10 mouse cellular contexts compared by ENCODE assay signal in the genomic region with DNA sequence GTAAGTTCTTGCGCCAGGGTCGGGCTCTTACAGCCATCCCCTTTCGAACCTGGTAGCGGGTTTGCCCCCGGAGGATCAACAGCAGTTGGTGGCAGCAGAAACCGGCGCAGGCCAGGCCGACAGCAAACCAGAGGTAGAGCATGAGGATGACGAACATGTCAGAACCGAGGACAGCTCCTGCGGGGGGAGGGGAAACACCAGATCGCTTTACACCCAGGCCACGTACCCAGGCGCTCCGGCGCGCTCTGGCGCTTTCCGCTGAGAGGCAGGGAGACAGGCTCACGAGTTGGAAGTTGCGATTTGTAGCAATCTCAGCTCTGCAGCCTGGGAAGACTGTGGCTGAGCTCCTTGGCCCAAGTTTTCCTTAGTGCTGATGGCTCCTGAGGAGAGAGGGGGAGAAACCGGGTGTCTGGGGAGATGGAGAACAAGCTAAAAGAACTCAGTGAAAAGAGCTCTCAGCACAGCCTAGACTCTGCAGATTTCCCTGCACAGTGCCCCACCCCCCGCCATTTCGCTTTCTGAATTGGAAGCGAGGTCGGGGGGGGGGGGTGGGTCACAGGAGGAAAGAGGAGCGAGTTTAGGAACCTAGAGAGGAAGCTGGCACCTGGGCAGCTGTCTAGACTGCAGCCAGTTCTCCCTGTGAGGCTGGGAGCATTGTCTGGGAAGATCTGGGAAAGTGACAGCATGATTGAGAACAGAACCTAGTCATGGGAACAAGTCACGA. TPM values are rescaled to one million over a fixed set of nuclear protein-coding genes. Genes with fewer than 3 reads are reported as not detected.
DNase-seq lines count a peak whose midpoint lies in the region; ATAC-seq and TF ChIP-seq lines count a peak whose summit lies in the region.
"Had no signal": no experiment of that assay in that cellular context is flagged by ENCODE, and none has a peak within 500 bp of the region (broad histone marks: within the 10 kb centered on the region; RNA-seq: fewer than 3 reads in every experiment).

No protein-coding gene starts in this region.

- no peak overlapping the region for H3K27ac ChIP-seq in liver, adult 2 months (replicated peaks; ENCODE audit: insufficient read depth, low read depth, low read length)

- peaks cover 6% of the 10 kb centered on the region for H3K27me3 ChIP-seq in liver, adult 2 months (ENCODE audit: control insufficient read depth, insufficient read depth, low read length)

- peak; percentile 38; the same call in 1 of the 2 replicates for ATAC-seq in frontal cortex, adult (ENCODE audit: low TSS enrichment)
- peak; percentile 81 for ATAC-seq in granulocyte monocyte progenitor cell, adult 5-6 weeks (replicated peaks; ENCODE audit: poor library complexity, severe bottlenecking)

- DNase-seq in frontal cortex, adult 2 months (ENCODE audit: extremely low spot score in 1 of 2, low spot score in 1 of 2): no peak
- peak; percentile 87 for DNase-seq in embryo, embryonic 10.5 days (ENCODE audit: low spot score)
- peak; percentile 29 for DNase-seq in kidney, adult 11 months
- DNase-seq in liver, adult 2 months (ENCODE audit: extremely low read depth, low read depth, low spot score): peak; percentile 7
- peak; percentile 76 for DNase-seq in neural tube, embryonic 10.5 days (ENCODE audit: extremely low spot score, low spot score)
- DNase-seq in urinary bladder, postnatal 25 days (ENCODE audit: low spot score): peak; percentile 34

- 6% methylated on average over 28 of the region's 28 CpGs for WGBS in liver, adult 2 months

- TF ChIP-seq CTCF in liver, adult 2 months (IDR thresholded peaks at IDR 0.05; ENCODE audit: low read depth, low read length): no peak

- H3K9ac ChIP-seq in liver, adult 2 months (ENCODE audit: low read depth, low read length): no peak overlapping the region

- no peak for TF ChIP-seq POLR2A in liver, adult 2 months (IDR thresholded peaks at IDR 0.05; ENCODE audit: extremely low read depth, insufficient read depth, low read length)

- no peaks in the 10 kb centered on the region for H3K36me3 ChIP-seq in liver, adult 2 months (ENCODE audit: control insufficient read depth, insufficient read depth, low read length)

- H3K4me1 ChIP-seq in liver, adult 2 months (ENCODE audit: control insufficient read depth, insufficient read depth, low read length): no peaks in the 10 kb centered on the region

- H3K4me3 ChIP-seq in liver, adult 2 months (ENCODE audit: insufficient read depth, low read depth, low read length): no peak overlapping the region

- H3K79me2 ChIP-seq in liver, adult 2 months (ENCODE audit: control insufficient read depth, insufficient read depth, low read length): no peaks in the 10 kb centered on the region

RNA-seq across cellular contexts. Expression of gene Zdhhc22, which starts 6.6 kb away (rescaled TPM):
- polyA plus RNA-seq in frontal cortex, adult 2 months (2012; rRNA removed): 35.4 and 41.3 TPM in 2 replicates
- not detected in 2 replicates for total RNA-seq in granulocyte monocyte progenitor cell, adult 5-6 weeks (2014; fragmentation: Nextera tagmentation)
- total RNA-seq in granulocyte monocyte progenitor cell, adult 5-6 weeks (2017): not detected in 2 replicates
- total RNA-seq in liver, adult 2 months (2014; rRNA removed): not detected in 2 replicates
- polyA plus RNA-seq in liver, adult 2 months (2012; rRNA removed): not detected in 2 replicates
- total RNA-seq: gastrocnemius, postnatal 4 days had no signal
- polyA plus RNA-seq: spleen, adult 2 months had no signal

RNA-seq across cellular contexts. Expression of gene Cipc, which starts 36.8 kb away (rescaled TPM):
- polyA plus RNA-seq in frontal cortex, adult 2 months (2012; rRNA removed): 76.1 and 78.2 TPM in 2 replicates
- 23.5 and 32.3 TPM in 2 replicates for total RNA-seq in granulocyte monocyte progenitor cell, adult 5-6 weeks (2014; fragmentation: Nextera tagmentation)
- total RNA-seq in granulocyte monocyte progenitor cell, adult 5-6 weeks (2017): 18.5 and 19.9 TPM in 2 replicates
- total RNA-seq in liver, adult 2 months (2014; rRNA removed): 15.7 and 26.4 TPM in 2 replicates
- polyA plus RNA-seq in liver, adult 2 months (2012; rRNA removed): 28.4 and 36.0 TPM in 2 replicates

RNA-seq across cellular contexts. Expression of gene Tmem63c, which starts 37.5 kb away (rescaled TPM):
- polyA plus RNA-seq in frontal cortex, adult 2 months (2012; rRNA removed): 26.0 and 31.8 TPM in 2 replicates
- not detected in 2 replicates for total RNA-seq in granulocyte monocyte progenitor cell, adult 5-6 weeks (2014; fragmentation: Nextera tagmentation)
- total RNA-seq in granulocyte monocyte progenitor cell, adult 5-6 weeks (2017): not detected in 2 replicates
- not detected in 2 replicates for total RNA-seq in liver, adult 2 months (2014; rRNA removed)
- not detected in 2 replicates for polyA plus RNA-seq in liver, adult 2 months (2012; rRNA removed)

Comparison
In these comparisons a context has a peak if more than half of its experiments do, and no peak if none do; other contexts are left out.
1. DNase-seq: peak in embryo, embryonic 10.5 days (single experiment), kidney, adult 11 months (single experiment), liver, adult 2 months (single experiment), neural tube, embryonic 10.5 days (single experiment) and urinary bladder, postnatal 25 days (single experiment); none in frontal cortex, adult 2 months (0 of 2).